Mouse (Mus musculus) layer of hippocampus, postnatal 14 days (tissue): ENCODE measurements at regions not wholly inside any gene's neighbourhood (a gene's known extent, or its start where the extent isn't known, plus 50 kb on each side); places are given as distances from the start of the nearest gene placed in this dataset.
A peak's percentile ranks its signal among the peaks of the same experiment; 100 is the strongest.

ENCODE experiments used
- DNase-seq, 2 experiments: peaks; one replicate each; pipeline ENCODE4 v3.0.0; 2021 to 2022; ENCODE audit warnings: low spot score in 2 of 2, mixed read lengths in 1 of 2

DNA sequence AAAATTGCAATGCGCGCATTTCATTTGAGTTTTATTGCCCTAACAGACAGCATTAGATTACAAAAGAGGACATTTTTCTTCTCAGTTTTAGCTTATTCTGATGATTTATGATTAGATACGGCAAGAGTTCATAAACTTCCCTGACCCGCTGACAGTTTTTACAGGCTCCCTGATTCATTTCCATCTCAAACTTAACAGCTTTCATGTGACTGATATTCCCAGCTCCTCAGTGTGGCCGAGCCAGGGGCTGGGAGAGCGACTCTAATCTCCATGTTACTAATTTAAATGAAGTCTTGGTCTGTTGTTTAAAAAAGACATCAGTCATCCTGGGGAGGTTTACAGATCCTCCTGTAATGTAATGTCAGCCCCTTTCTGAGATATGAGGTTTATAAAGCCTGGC, 355.5 kb upstream of the Prox1 start:
- DNase-seq = no peak

DNA sequence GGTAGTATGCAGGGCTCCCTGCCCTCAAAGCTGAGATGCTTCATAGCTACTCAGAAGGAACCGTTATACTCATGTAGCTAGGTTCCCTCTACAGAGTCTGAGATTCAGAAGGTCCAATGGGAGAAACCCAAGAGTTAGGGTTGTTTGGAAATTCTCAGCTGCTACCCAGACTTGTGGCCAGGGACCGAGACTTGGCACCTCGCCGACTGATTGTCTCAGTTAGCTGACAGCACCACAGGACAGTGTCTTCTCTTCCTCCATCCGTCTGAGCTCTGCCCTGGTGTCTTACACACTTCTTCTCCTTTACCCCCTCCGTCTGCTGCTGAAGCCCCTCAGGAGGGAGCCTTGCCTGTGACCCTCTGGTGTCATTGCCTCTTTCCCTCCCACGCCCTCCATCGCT, 329.6 kb upstream of the Prox1 start:
- DNase-seq = no peak

DNA sequence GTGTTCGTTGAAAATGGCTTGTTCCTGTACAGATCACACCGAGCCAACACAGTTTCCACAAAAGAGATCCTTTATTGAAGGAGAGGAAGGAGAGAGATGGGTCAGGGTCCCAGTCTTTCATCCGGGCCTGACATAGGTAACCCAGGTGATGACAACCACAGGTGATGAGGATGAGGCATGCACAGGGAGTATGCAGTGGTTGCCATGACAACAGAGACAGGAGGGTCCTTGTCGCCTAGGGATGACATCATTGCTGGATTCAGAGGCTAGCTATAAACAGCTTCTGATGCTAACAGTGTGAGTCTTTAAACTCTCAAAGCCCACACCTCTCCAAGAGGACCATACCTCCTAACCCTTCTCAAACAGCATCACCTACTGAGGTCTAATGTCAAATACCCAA, 327.0 kb upstream of the Prox1 start:
- DNase-seq = no peak

DNA sequence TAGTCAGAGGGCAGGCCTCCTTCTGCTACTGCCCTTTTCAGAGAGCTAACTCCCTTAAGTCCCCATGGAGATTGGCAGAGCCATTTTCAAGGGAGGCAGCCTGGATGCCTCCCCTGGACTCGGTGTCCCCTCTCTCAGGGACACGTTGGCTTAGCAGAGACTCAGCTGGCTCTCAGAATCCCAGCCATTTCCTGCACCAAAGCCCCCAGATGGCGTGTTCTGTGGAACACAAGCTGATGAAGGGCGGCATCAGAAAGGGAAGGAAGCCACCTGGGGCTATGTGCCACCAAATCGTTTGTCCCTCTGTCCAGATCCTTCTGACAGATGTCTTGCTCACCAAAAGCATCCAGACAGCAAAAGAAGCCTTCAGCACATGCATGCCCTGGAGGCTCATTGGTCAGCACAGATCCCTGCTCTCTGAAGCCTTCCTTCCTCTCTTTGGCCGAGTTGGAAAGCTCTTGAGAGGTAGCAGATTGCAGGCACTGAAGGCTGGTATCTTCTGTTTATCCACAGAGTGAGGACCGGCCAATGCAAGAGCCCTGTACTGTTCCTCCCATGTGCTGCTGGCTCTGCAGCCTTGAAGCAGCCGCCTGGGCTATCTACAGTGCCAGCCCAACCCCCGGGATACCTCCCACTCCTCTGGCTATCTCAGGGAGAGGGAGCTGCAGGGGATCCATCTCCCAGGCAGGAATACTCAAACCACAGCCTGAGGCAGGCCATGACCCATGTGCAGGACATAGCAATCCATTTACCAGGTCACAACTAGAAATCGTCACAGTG, 325.4 kb upstream of the Prox1 start:
- DNase-seq = peak; percentile 69 to 86

DNA sequence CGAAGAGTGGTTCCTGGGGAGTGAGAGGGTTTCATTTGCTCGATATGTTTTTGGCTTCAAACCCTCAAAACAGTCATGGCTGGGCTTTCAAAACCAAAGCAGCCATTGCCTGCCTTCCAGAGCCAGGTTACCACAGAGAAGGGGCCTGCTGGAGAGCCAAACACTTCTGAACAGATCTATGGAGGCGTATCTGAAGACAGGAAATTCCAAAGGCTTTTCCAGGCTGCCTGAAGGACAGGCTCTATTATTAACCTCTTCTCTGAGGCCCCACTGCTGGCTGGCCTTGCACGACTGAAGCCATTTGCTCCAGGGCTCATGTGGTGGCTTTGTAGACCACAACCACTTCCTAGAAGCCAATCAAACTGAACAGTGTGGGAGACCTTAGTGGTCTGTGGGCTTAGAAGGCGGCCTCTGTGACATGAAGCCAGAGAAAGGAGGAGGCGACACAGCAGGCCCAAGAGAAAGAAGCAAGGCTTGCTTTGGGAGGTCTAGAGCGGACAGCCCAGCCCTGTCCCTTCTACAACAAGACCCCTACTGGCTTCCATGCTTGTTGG, 316.1 kb upstream of the Prox1 start:
- no peak for DNase-seq

DNA sequence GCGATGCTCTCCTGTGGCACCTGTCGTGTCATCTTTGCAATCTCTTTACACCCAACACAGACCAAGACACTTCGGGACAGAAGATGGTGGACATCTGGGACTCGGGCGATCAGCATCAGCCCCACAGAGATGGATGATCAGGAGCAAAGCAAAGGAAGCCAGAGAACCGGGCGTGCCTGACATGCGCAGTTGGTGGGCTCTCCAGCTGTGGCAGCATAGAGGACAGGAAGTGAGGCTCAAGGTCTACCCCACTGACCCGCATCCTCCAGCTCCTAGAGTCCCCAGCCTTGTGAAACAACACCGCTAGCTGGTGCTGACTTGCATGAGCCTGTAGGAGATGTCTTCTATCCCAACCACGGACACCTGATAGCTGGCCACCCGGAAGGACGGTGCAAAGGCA, 312.9 kb upstream of the Prox1 start:
- DNase-seq = no peak

DNA sequence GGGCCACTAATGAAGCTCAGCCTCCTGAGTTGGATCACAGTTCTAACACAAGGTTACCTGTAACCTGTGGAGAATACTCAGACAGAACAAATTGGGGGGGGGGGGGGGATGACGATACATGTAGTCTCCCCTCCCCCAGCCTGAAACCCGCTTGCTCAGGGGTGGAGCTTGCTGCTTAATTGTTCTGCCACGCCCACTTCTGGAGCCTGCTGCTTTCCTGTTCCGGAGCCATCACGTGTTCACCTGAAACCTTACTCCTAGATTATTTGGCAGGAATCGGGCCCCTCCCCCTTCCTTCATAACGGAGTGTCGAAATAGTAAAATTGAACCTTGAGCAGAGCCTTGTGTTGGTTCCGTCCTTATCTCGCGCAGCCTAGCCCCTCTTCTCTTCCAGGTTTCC, 310.6 kb upstream of the Prox1 start:
- DNase-seq = no peak

DNA sequence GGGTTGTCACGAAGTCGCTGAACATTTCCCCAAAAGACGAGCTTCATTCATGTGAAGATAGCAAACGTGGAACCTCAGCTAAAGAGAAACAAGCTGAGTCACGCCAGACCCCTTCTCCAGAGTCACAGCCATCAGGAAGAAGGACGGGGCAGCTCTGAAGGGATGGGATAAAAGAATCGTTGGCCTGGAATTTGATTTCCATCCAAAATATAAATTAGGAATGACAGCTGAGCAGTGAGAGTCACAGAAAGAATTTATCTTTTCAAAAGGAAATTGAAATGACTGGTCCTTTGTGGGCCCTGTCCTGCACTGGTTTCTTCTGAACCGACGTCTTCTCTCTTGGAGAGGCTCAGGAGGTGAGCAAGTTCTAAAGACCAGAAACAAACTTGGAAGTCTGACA, 310.1 kb upstream of the Prox1 start:
- DNase-seq = no peak

DNA sequence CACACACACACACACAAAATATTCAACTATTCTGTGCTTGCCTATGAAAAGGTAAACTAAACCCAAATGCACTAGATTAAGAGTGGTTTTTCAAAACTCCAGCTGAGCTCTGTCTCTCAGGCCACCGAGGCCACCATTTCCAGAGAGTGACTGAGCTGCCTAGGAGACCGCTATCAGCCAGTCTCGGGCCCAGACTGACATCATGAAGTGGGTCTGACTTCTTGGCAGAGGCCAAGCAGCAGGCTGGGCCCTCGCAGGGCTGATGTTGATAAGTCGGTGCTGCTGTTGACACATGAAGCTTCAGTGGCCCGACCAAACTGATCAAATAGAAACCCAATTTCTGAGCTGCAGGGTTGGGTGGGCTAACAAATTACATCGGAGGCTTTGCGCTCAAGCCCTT, 302.2 kb upstream of the Prox1 start:
- no peak for DNase-seq

DNA sequence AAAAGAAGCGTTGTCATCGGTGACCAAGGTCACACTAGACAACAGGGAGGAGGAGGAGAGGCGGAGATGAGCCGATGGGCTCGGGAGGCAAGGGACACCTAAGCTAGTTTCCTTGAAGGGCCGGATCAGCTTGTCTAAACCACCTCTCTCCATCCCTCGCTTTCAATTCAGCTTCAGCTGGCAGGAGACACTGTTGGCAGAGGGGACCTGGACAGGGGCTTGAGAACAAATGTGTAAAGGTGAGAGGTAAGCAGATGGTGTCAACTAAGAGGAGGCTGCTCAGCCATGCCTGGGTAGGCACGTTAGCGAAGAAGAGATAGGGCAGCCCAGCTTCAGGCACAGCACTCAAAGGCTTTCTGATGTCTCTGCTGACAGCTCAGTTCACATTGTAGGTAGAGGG, 299.8 kb upstream of the Prox1 start:
- DNase-seq = no peak

DNA sequence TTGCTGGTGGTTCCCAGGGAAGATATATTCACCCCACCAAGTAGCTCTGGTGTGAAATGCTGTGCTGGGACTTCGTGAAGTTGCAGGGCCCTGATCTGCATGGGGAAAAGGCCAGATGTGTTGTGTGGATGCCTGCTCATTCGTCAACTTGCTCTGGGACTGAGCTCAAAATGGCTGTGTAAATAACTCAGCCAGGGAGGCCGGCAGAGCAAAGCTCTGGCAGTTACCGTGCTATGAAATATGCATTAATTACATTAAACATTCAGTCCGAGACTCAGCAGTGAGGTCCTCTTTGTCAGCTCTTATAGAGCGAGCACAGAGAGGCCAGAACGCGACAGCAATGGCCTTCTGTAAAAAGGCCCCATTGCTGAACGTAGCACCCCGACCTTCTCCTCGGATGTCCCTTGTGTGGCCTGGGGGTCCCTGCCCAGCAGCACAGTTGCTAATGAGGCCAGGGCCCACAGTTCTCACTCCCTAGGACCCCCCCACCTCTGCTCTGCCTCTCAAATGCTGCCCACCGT, 287.1 kb upstream of the Prox1 start:
- no peak for DNase-seq

DNA sequence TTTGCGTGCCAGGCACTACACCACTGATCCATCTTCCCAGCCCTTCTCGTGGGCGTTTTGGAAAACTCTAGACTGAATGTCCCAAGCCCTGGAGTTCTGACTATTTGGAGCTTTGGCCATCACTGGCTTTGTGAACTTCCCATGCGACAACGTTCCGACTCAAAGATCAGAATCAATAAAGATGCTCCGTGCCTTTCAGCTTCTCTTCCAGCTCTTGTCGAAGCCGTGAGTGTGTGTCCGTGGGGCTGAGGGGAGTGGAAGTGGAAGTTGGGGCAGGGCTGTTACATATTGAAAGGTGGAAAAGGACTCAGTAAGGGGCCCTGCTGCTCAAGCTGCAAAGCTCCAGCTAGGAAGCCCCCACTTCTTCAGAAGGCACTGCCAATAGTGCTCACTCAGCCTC, 283.0 kb upstream of the Prox1 start:
- DNase-seq = no peak

DNA sequence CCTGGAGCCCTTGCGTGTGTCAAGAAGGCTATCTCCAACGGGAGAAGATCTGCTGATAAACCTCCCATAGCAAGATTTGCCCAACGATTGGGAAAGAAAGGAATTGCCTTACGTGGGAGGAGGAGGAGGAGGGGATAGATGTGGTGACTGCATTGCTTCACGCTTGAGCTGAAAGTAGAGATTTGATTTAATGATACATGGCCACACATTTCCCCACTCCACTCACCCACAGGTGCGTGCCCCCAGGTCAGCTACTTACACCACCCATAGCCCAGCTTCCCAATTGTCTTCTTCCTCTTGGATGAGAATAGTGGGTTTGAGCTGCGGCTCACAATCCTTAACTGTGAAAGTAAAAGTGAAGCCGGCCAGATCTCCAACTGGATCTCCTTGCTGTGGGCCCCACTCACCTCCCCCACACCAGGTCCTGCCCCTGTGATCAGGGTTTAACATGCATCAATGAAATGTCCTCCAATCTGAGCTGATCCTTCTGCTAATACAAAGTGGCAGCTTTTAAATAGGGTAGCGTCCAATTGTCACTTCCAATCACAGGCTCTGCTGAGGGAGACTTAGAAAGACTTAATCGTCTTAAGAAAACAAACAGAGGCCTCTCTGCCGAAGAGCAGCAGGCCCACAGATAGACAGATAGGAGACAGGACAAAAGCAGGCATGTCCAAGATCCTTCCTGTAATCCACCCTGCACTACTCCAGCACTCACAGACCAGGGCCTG, 281.8 kb upstream of the Prox1 start:
- no peak for DNase-seq

DNA sequence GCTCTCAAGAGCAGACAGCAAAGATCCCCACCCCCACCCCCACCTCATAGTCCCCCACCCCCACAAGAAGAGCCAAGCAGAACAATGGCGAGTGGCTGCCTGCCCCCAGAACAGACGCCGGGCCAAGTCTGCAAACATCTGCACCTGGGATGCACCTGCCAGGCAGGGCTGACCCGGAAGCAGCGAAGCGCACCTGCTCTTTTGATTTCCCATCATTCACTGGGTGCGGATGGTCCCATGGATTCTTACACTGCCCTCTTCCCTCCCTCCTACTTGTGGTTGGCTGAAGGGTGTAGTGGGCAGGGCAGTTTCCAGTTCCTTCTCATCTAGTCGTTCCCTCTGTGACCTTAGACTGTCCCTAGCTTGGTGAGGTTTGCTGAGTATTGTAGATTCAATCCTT, 277.7 kb upstream of the Prox1 start:
- DNase-seq = no peak

DNA sequence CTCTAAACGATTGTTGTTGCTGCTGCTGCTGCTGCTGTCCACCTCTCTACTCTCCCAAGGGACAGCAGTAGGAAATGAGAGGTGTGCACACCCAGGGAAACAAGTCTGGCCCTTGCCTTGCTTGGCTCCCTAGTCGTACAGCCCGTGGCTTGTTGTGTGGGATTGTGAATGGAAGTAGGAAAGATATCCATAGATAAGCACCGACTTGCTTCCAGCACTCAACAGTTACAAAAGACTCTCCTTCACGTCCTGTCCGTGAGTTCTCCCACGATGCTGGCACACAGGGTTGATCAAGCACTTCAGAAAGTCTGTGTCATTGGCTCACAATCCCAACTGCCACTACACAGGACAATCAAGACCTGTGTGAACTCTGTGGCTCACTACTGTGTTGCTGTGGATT, 276.7 kb upstream of the Prox1 start:
- no peak for DNase-seq

DNA sequence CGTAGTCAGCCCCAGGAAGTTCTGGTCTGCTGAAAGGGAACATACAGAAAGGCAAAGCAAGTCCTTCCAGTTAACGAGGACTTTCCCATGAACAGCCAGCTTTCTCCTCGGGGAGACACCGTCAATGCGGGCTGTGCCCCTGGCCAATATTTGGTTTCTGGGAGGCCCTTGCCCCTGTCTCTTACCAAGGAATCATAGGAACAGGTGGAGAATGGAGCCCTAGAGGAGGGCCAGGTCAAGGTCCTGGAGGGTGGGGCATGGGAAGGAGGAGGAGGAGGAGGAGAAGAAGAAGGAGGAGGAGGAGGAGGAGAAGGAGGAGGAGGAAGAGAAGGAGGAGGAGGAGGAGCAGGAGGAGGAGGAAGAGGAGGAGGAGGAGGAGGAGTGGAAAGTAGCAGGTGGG, 276.2 kb upstream of the Prox1 start:
- no peak for DNase-seq

DNA sequence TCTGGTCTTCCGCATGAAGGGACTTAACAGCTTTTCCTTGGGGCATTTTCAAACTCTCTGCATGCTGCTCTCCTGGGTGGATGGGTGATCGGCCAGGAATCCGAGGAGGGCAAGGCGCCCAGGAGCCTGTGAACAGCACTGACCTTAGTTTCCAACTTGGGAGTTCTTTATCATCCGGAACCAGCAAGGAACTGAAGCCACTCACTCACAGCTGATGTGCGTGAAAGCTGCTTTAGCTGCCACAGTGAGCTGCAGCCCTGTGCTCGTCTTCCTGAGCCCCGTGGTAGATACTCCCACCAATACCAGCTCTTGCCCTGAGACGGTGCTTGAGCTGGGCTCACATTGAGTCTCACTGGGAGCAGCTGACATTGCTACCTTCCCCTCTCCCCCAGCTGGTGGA, 273.9 kb upstream of the Prox1 start:
- no peak for DNase-seq

DNA sequence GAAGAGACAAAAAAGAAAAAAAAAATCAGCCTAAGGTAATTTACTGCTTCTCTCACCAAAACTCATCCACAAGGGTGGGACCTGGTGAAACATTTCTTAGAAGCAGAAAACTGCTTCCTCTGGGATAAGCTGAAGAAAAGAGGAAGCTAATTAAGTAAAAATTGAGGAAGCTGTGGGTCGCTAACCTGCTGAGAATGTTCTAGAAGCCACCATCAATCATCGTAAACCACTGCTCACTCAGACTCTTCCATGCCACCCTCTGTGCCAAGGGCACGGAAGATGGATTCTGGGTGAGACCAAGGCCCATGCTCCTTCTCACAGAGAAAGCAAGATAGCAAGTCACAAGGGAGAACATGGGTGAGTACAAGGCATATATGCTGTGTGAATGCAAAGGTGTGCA, 272.7 kb upstream of the Prox1 start:
- no peak for DNase-seq

DNA sequence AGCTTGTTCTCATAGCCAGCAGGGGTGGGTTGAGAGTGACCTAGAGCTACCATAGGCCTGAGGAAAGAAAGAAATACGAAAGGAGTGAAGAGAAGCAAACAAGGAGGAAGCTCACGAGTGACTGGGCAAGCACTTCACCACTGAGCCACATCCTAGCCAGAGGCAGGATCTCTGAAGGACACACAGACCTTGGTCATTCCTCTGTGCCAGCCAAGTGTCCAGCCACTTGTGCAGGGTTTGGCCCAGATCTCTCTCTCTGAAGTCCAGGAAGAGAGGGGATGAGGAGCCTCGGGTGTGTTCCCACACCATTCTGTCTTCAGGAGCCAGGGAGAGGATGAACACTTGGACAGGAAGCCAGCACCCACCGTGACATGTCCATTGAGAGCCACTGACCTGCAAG, 271.7 kb upstream of the Prox1 start:
- no peak for DNase-seq

DNA sequence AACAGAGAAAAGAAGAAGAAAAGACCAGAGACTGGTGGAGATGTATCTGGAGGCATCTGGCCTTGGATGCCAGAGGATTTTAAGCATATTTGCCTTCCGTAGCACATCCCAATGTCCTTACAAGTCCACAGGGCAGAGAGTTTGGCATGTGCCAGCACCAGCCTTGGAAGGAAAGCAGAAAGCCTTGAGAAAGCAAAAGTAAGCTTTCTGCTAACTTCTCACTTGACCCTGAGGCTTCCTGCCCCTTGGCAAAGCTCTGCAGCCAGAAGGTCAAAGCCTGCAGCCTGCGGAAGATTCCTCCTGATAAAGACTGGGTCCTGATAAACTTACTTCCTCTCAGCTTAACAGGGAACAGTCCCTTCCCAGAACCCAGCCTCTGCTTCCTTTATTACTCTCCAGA, 268.3 kb upstream of the Prox1 start:
- no peak for DNase-seq

DNA sequence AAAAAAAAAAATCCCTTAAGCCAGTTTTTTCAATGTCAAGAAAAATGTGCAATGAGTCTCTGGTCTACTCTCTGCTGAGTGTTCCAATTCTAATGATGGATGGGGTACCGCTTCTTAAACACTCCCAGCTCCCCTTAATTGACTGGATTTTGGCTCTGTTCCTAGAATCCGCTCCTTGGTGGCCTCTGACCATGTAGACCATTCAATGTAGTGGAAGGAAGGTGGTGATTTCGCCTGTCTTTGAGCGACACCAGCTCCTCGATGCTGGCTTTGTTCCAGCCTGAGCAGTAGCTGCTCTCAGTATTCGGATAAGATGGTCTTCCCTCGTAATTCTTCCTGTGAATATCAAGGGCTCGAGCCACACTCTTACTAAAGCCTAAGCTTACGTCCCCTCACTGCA, 252.4 kb upstream of the Prox1 start:
- DNase-seq = no peak

DNA sequence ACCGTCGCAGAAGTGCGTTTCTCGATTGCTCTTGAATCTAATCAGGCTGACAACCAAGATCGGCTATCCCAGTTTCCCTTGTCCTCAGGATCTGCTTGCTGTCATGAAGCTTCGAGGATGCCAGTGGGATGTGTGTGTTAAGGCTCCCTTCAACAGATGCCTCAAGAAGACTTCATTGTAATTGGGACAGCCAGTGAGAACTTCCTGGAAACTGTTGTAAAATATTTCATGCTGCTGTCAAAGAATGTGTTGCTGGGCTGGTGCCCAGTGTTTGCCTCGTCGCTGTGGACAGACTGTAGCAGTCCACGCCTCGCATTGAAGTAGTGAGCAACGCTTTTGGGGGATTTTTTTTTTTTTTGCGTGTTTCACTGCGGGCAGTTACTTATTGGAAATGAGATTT, 249.2 kb upstream of the Prox1 start:
- DNase-seq = peak; percentile 25 to 28

DNA sequence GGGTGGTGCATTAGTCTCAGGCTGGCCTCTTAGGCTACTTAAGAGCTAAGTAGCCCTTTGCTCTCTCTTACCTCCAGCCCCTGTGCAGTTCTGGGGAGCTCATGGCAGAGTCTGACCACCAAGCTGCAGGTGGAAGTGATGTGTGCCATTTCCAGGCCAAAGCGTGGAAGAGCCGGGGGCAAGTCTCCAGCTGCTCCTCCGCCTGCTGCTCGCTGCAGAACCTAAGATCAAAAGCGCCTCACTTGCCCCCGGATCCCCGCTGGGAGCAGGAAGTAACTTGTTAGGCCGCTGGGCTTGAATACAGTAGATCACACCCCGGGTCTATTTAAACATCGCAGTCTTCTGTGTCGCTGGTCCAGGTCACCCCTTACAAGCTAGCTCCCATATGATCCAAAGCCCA, 246.8 kb upstream of the Prox1 start:
- no peak for DNase-seq
